Mouse (Mus musculus): ENCODE results near the gene Ctso. TPM values are rescaled to one million over a fixed set of nuclear protein-coding genes. Genes with fewer than 3 reads are reported as not detected.

Gene Ctso
- polyA plus RNA-seq, 1 experiment from 2014 or later: 13.2 TPM

DNA sequence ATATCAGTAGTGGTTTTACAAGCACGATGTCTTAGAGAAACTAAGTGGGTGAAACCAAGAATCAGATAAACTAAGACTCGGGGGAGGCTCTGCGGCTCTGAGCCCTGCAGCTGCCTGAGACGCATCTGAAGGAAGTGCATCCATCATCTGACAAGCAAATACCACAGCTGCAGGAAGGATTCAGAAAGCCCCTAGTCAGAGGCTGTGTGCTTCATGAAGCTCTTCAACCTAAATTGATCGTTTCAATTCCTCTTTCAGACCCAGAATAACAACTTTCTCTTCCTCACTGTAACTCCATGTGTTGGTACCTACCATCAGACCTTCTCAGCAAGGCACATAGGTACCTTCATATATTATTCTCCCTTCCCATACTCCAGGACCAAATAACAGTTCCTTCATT lies 6.5 kb upstream of the Ctso start:
- no peaks in the 10 kb centered on the region for H3K27me3 ChIP-seq
- WGBS: 48% methylated on average over 5 of the region's 5 CpGs
- H3K9me3 ChIP-seq (replicated peaks): no peaks in the 10 kb centered on the region
- no peaks in the 10 kb centered on the region for H3K36me3 ChIP-seq
- no peaks in the 10 kb centered on the region for H3K4me1 ChIP-seq
- H3K9ac ChIP-seq: no peak overlapping the region
- H3K4me2 ChIP-seq (replicated peaks): no peak overlapping the region
- ATAC-seq (ENCODE audit: insufficient number of reproducible peaks, low FRiP score, low TSS enrichment, low read depth): no peak
- no peak overlapping the region for H3K4me3 ChIP-seq (replicated peaks)
- H3K27ac ChIP-seq (replicated peaks): no peak overlapping the region

DNA sequence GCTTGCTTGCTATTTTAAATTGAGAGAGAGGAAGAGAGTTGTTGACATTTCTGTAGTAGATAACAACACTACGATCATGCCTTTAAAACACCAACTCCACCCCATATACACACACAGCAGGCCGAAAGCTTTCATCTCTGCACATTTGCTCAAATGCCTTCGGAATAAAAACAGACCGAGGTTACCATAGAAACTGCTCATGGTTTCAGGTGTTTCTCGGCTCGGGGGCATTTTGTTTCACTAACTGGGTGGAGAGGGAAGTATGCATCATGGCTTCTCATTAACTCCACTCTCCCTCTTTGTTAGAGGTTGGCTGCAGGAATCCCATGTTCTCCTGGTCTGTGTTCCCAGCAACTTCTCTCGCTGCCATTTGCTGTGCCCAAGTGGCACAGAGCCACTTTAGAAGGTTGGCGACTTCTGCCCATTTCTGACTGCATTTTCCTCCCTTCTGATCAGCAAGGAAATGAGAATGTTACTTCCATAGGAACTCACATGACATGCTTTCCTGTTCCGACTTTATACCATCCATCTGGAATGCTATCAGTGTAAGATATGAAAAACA lies 5.6 kb upstream of the Ctso start:
- Histone ChIP-seq H3K4me1 (no peaks in the 10 kb centered on the region), H3K9ac (no peak overlapping the region), H3K4me2 (replicated peaks) (no peak overlapping the region), H3K27me3 (no peaks in the 10 kb centered on the region), H3K4me3 (replicated peaks) (no peak overlapping the region), H3K36me3 (no peaks in the 10 kb centered on the region), H3K9me3 (replicated peaks) (no peaks in the 10 kb centered on the region), H3K27ac (replicated peaks) (no peak overlapping the region)
- WGBS: 44% methylated on average over 9 of the region's 9 CpGs
- no peak for ATAC-seq (ENCODE audit: insufficient number of reproducible peaks, low FRiP score, low TSS enrichment, low read depth)

DNA sequence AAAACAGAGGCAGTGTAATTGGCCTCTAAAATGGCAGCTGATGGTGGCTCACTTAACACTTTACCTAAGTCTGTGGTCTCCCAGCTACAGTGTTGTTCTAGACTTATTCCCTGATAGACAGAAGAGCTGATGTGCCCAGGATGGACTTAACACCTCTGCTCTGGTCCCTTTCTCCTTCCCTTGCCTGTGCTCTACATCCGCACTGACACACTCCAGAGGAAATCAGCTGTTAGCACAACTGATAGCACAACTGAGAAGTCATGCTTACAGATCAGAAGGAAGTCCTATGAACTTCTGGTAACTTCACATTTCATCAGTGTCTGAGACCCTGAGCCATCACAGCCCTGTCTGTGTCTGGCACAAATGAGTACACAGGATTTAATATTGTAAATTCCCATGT lies 3.3 kb upstream of the Ctso start:
- 87% methylated on average over 1 of the region's 1 CpGs for WGBS
- Histone ChIP-seq H3K9ac (no peak overlapping the region), H3K4me1 (no peaks in the 10 kb centered on the region), H3K4me2 (replicated peaks) (no peak overlapping the region), H3K27me3 (no peaks in the 10 kb centered on the region), H3K9me3 (replicated peaks) (no peaks in the 10 kb centered on the region), H3K4me3 (replicated peaks) (no peak overlapping the region), H3K27ac (replicated peaks) (no peak overlapping the region), H3K36me3 (no peaks in the 10 kb centered on the region)
- no peak for ATAC-seq (ENCODE audit: insufficient number of reproducible peaks, low FRiP score, low TSS enrichment, low read depth)

DNA sequence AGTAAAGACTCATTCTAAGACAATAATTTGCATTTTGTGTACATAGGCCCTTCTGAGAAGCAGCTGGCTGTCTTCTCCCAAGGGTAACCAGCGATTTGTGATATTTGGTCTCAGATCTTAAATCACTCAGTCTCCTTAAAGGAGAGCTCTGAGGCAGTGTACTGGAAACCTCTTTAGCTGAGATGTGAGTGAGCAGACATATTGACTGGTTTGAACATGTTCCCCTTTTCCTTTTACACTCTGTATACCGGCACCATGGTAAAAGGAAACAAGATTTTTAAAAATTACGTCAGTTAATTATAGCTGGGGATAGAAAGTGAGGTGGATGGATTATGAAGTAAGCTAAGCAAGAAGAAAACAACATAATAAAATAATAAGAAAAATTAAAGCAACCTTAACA lies 706 bp upstream of the Ctso start:
- H3K9ac ChIP-seq: no peak overlapping the region
- peak overlapping the region; percentile 44; the same call in 1 of the 2 replicates for H3K4me2 ChIP-seq (replicated peaks)
- WGBS: 49% methylated on average over 3 of the region's 3 CpGs
- H3K4me3 ChIP-seq (replicated peaks): no peak overlapping the region
- H3K27ac ChIP-seq (replicated peaks): no peak overlapping the region
- no peak for ATAC-seq (ENCODE audit: insufficient number of reproducible peaks, low FRiP score, low TSS enrichment, low read depth)
- H3K36me3 ChIP-seq: no peaks in the 10 kb centered on the region
- H3K27me3 ChIP-seq: no peaks in the 10 kb centered on the region
- no peaks in the 10 kb centered on the region for H3K9me3 ChIP-seq (replicated peaks)
- H3K4me1 ChIP-seq: no peaks in the 10 kb centered on the region

DNA sequence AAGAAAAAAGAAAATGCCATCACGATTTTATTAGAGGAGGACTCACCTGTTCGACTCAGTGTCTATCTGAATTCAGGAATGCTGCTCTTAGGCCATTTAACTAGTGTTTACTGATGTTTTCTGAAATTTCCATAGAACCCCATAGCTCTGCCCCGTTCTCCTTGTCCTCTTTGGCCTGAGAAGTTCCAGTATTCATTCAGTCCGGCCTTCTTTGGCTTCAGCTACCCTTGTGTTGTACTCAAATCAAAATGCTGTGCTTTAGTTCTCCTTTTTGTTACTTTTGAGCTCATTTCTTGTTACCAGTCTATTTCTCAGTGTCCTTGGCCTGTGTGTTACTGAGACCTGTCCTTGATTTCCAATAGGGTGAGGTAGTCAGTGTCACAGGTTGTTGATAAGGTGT lies 947 bp downstream of the Ctso start:
- no peak overlapping the region for H3K4me2 ChIP-seq (replicated peaks)
- no peak overlapping the region for H3K4me3 ChIP-seq (replicated peaks)

DNA sequence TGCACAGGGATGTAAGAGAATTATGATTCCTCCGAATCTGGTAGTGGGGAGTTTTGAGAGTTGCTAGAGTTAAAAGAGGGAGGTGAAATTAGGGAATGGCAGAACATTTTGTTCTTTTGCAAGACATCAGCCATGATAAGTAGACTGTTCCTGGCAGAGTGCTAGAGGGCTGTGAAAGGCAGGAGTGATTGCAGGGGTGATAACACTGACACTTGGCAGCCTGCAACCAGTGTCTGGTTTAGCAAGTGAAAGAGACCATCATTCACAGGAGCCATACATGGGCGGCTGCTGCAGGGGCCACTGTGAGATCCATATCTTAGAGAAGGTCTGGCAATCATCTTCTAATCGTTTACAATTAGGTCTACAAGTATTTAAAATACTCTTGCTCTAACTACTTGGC lies 6.5 kb downstream of the Ctso start:
- Histone ChIP-seq H3K9ac (no peak overlapping the region), H3K27me3 (no peaks in the 10 kb centered on the region), H3K4me1 (no peaks in the 10 kb centered on the region), H3K4me3 (replicated peaks) (no peak overlapping the region), H3K9me3 (replicated peaks) (no peaks in the 10 kb centered on the region), H3K36me3 (no peaks in the 10 kb centered on the region), H3K4me2 (replicated peaks) (no peak overlapping the region), H3K27ac (replicated peaks) (no peak overlapping the region)
- ATAC-seq (ENCODE audit: insufficient number of reproducible peaks, low FRiP score, low TSS enrichment, low read depth): no peak
- WGBS: 52% methylated on average over 3 of the region's 3 CpGs

More for the DNA sequence above, 947 bp downstream of the Ctso start:
- 81% methylated on average over 4 of the region's 4 CpGs for WGBS
- Histone ChIP-seq H3K36me3 (no peaks in the 10 kb centered on the region), H3K9ac (no peak overlapping the region), H3K27ac (replicated peaks) (no peak overlapping the region), H3K4me1 (no peaks in the 10 kb centered on the region), H3K9me3 (replicated peaks) (no peaks in the 10 kb centered on the region), H3K27me3 (no peaks in the 10 kb centered on the region)
- no peak for ATAC-seq (ENCODE audit: insufficient number of reproducible peaks, low FRiP score, low TSS enrichment, low read depth)

DNA sequence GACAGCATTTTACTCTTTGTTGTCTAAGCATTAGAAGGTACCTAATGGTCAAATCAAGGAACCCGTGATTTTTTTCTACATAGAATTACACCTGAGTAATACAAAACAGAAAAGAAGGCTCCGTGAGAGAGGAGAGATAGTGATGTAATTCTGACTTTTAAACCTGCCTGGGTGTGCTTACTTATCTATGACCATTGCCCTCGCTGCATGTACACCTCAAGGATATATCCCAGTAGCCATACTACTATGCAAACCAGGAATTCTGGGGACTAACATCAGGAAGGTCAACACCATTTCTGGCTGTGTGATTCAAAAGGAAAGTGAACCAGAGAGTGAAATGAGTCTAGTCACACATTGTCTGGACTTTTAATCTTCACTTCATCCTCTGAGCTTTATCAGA lies 9.9 kb downstream of the Ctso start:
- Histone ChIP-seq H3K9ac (no peak overlapping the region), H3K36me3 (no peaks in the 10 kb centered on the region), H3K27ac (replicated peaks) (no peak overlapping the region), H3K27me3 (no peaks in the 10 kb centered on the region), H3K4me1 (no peaks in the 10 kb centered on the region), H3K4me3 (replicated peaks) (no peak overlapping the region), H3K4me2 (replicated peaks) (no peak overlapping the region), H3K9me3 (replicated peaks) (no peaks in the 10 kb centered on the region)
- ATAC-seq (ENCODE audit: insufficient number of reproducible peaks, low FRiP score, low TSS enrichment, low read depth): no peak
- 85% methylated on average over 3 of the region's 3 CpGs for WGBS

DNA sequence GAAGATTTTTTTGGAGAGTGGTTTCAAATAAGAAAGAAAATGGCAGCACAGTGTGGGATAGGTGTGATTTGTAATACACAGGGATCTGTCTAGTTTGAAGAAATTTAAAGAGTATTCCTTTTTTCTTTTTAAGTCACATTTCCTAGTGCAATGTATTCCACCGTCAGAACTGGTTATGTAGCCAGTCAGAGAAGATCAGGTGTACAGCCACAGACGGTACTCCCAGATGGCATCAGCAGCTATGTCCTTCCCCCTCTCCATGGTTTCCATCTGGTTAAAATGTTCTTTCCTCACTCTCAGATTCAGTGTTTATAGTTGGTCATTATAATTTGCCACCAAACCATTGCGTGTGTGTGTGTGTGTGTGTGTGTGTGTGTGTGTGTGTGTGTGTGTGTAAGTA lies 10.7 kb downstream of the Ctso start:
- Histone ChIP-seq H3K36me3 (no peaks in the 10 kb centered on the region), H3K4me3 (replicated peaks) (no peak overlapping the region), H3K4me1 (no peaks in the 10 kb centered on the region), H3K9ac (no peak overlapping the region), H3K9me3 (replicated peaks) (no peaks in the 10 kb centered on the region), H3K27me3 (no peaks in the 10 kb centered on the region), H3K4me2 (replicated peaks) (no peak overlapping the region), H3K27ac (replicated peaks) (no peak overlapping the region)
- ATAC-seq (ENCODE audit: insufficient number of reproducible peaks, low FRiP score, low TSS enrichment, low read depth): no peak
- WGBS: 76% methylated on average over 3 of the region's 3 CpGs

DNA sequence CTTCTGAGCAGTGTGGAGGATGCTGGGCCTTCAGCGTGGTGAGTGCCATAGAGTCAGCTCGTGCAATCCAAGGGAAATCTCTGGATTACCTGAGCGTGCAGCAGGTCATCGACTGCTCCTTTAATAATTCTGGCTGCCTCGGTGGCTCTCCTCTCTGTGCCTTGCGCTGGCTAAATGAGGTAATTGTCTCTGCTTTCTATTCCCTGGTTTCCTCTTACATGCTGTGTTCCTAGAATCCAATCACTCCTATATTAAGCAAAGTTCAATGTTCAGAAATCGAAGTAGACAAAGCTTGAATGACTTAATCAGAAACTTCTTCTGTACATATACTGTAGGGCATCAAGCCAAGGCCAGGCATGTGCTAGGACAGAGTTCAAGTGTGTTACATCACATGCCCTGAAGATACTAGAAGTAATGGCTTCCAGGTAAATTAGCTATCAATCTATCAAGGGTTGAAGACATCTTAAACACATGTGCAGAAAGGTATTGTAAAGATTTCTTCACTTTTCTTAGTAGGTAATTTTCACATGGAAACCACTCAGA lies 12.5 kb downstream of the Ctso start:
- no peaks in the 10 kb centered on the region for H3K36me3 ChIP-seq
- no peak overlapping the region for H3K4me3 ChIP-seq (replicated peaks)
- no peak for ATAC-seq (ENCODE audit: insufficient number of reproducible peaks, low FRiP score, low TSS enrichment, low read depth)
- WGBS: 76% methylated on average over 7 of the region's 7 CpGs
- no peak overlapping the region for H3K9ac ChIP-seq
- no peak overlapping the region for H3K27ac ChIP-seq (replicated peaks)
- no peaks in the 10 kb centered on the region for H3K27me3 ChIP-seq
- H3K4me1 ChIP-seq: no peaks in the 10 kb centered on the region
- no peak overlapping the region for H3K4me2 ChIP-seq (replicated peaks)
- H3K9me3 ChIP-seq (replicated peaks): no peaks in the 10 kb centered on the region

DNA sequence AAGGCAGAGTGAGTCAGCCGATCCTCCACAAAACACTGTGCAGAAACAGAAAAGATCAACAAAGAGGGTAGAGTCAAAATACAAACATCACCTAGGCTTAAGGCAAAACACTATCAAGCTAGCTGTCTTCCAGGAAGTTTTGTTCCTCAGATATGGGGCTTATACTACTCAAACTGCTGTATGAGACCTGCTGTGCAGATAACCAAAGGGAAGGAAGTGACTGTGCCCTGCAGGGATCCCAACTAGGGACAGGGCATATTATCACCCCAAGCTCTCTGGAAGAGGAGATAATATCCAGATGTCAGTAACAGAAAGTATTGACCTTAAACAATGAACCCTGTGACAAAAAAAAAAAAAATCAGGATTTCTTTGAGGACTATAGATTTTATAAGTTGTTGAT lies 16.6 kb downstream of the Ctso start:
- 64% methylated on average over 1 of the region's 1 CpGs for WGBS
- Histone ChIP-seq H3K36me3 (no peaks in the 10 kb centered on the region), H3K4me2 (replicated peaks) (no peak overlapping the region), H3K9ac (no peak overlapping the region), H3K27me3 (no peaks in the 10 kb centered on the region), H3K27ac (replicated peaks) (no peak overlapping the region), H3K4me1 (no peaks in the 10 kb centered on the region), H3K4me3 (replicated peaks) (no peak overlapping the region), H3K9me3 (replicated peaks) (no peaks in the 10 kb centered on the region)
- no peak for ATAC-seq (ENCODE audit: insufficient number of reproducible peaks, low FRiP score, low TSS enrichment, low read depth)

DNA sequence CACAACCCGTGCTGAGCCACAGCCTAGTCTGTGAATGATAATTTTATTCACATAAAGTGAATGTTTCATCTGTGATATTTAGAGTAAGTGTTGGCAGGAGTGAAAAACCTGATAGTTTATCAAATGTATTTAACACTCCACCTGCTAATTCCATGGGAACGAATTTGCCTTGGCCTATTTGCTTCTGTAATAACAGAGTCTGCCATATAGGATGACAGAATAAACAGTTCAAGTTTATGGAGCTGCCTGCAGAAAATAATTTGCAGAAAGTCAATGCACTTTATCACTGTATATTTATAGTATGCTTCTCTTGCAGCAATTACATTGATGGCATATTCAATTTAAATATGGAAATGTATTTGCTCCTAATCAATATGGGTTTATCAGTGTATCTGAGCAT lies 19.4 kb downstream of the Ctso start:
- no peaks in the 10 kb centered on the region for H3K4me1 ChIP-seq
- no peak overlapping the region for H3K4me2 ChIP-seq (replicated peaks)
- whole genome bisulfite sequencing: 74% methylated on average over 2 of the region's 2 CpGs

DNA sequence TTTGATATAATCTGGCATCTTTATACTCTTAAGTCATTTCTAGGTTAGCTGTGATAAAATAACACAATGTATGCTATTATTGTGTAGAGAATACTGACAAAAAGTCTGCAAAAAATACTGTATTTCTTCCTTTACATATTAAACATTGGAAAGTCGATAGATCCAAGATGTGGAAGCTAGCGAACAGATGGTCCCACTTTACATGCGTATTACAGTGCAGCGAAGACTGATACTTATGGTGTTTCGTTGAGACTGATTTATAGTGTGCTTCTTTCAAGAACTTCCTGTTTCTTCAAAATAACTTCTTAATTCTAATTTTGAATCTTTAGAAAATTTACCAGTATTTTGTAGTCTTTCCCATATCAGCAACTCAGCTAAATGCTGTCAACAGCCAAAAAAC lies 25.1 kb downstream of the Ctso start:
- Histone ChIP-seq H3K36me3 (no peaks in the 10 kb centered on the region), H3K4me3 (replicated peaks) (no peak overlapping the region), H3K9ac (no peak overlapping the region), H3K27ac (replicated peaks) (no peak overlapping the region), H3K9me3 (replicated peaks) (no peaks in the 10 kb centered on the region), H3K4me2 (replicated peaks) (no peak overlapping the region), H3K27me3 (no peaks in the 10 kb centered on the region), H3K4me1 (no peaks in the 10 kb centered on the region)
- WGBS: 58% methylated on average over 5 of the region's 5 CpGs
- no peak for ATAC-seq (ENCODE audit: insufficient number of reproducible peaks, low FRiP score, low TSS enrichment, low read depth)

More for the DNA sequence above, 19.4 kb downstream of the Ctso start:
- H3K27me3 ChIP-seq: no peaks in the 10 kb centered on the region
- H3K4me3 ChIP-seq (replicated peaks): no peak overlapping the region
- H3K36me3 ChIP-seq: no peaks in the 10 kb centered on the region
- H3K9me3 ChIP-seq (replicated peaks): no peaks in the 10 kb centered on the region
- no peak for ATAC-seq (ENCODE audit: insufficient number of reproducible peaks, low FRiP score, low TSS enrichment, low read depth)
- H3K9ac ChIP-seq: no peak overlapping the region
- H3K27ac ChIP-seq (replicated peaks): no peak overlapping the region

All from embryonic facial prominence, embryonic 15.5 days (tissue).